Mouse (Mus musculus): ENCODE measurements around the gene Ddit4. TPM values are rescaled to one million over a fixed set of nuclear protein-coding genes. Genes with fewer than 3 reads are reported as not detected.
A peak's percentile ranks its signal among the peaks of the same experiment; 100 is the strongest.

Ddit4 gene
- polyA plus RNA-seq, 1 experiment, result 44.6 TPM

GRCm38 (mm10) chr10:59950716-59951191, 880 bp downstream of the Ddit4 start:
- no peak for TF ChIP-seq GATA1 (IDR thresholded peaks at IDR 0.05; ENCODE audit: borderline replicate concordance, low read length)
- TF ChIP-seq FLI1 (IDR thresholded peaks at IDR 0.05; ENCODE audit: low read length), result no peak
- Histone ChIP-seq H3K36me3 (replicated peaks; ENCODE audit: low read length) (peaks cover 27% of the 10 kb centered on the region), H3K4me3 (replicated peaks) (peak overlapping the region; percentile 93), H3K4me1 (peaks cover 75% of the 10 kb centered on the region), H3K27me3 (replicated peaks) (no peaks in the 10 kb centered on the region), H3K9me3 (no peaks in the 10 kb centered on the region)

GRCm38 (mm10) chr10:59949783-59950605, 1.6 kb downstream of the Ddit4 start:
- H3K4me3 ChIP-seq (replicated peaks), result peak overlapping the region; percentile 93
- peaks cover 27% of the 10 kb centered on the region for H3K36me3 ChIP-seq (replicated peaks; ENCODE audit: low read length)
- H3K4me1 ChIP-seq, result peaks cover 79% of the 10 kb centered on the region
- no peaks in the 10 kb centered on the region for H3K27me3 ChIP-seq (replicated peaks)
- TF ChIP-seq GATA1 (IDR thresholded peaks at IDR 0.05; ENCODE audit: borderline replicate concordance, low read length) (no peak), FLI1 (IDR thresholded peaks at IDR 0.05; ENCODE audit: low read length) (no peak)
- no peaks in the 10 kb centered on the region for H3K9me3 ChIP-seq

- Histone ChIP-seq H3K9me3 (no peaks in the 10 kb centered on the region), H3K4me1 (peaks cover 82% of the 10 kb centered on the region), H3K27me3 (replicated peaks) (no peaks in the 10 kb centered on the region), H3K36me3 (replicated peaks; ENCODE audit: low read length) (peaks cover 27% of the 10 kb centered on the region), H3K4me3 (replicated peaks) (peak overlapping the region; percentile 93)
- TF ChIP-seq GATA1 (IDR thresholded peaks at IDR 0.05; ENCODE audit: borderline replicate concordance, low read length), result no peak
- no peak for TF ChIP-seq FLI1 (IDR thresholded peaks at IDR 0.05; ENCODE audit: low read length)
Measured at GRCm38 (mm10) chr10:59949255-59949648, 2.4 kb downstream of the Ddit4 start.

- H3K36me3 ChIP-seq (replicated peaks; ENCODE audit: low read length), result peaks cover 27% of the 10 kb centered on the region
- peak overlapping the region; percentile 93 for H3K4me3 ChIP-seq (replicated peaks)
- H3K4me1 ChIP-seq, result peaks cover 84% of the 10 kb centered on the region
- H3K9me3 ChIP-seq, result no peaks in the 10 kb centered on the region
- H3K27me3 ChIP-seq (replicated peaks), result no peaks in the 10 kb centered on the region
- no peak for TF ChIP-seq FLI1 (IDR thresholded peaks at IDR 0.05; ENCODE audit: low read length)
- TF ChIP-seq GATA1 (IDR thresholded peaks at IDR 0.05; ENCODE audit: borderline replicate concordance, low read length), result peak; percentile 91
Measured at GRCm38 (mm10) chr10:59948363-59949254, 3.0 kb downstream of the Ddit4 start.

- peaks cover 84% of the 10 kb centered on the region for H3K4me1 ChIP-seq
- peak overlapping the region; percentile 93 for H3K4me3 ChIP-seq (replicated peaks)
- H3K27me3 ChIP-seq (replicated peaks), result no peaks in the 10 kb centered on the region
- peaks cover 27% of the 10 kb centered on the region for H3K36me3 ChIP-seq (replicated peaks; ENCODE audit: low read length)
- no peaks in the 10 kb centered on the region for H3K9me3 ChIP-seq
- TF ChIP-seq FLI1 (IDR thresholded peaks at IDR 0.05; ENCODE audit: low read length) (no peak), GATA1 (IDR thresholded peaks at IDR 0.05; ENCODE audit: borderline replicate concordance, low read length) (no peak)
Measured at GRCm38 (mm10) chr10:59947296-59948073, 4.1 kb downstream of the Ddit4 start.

DNA sequence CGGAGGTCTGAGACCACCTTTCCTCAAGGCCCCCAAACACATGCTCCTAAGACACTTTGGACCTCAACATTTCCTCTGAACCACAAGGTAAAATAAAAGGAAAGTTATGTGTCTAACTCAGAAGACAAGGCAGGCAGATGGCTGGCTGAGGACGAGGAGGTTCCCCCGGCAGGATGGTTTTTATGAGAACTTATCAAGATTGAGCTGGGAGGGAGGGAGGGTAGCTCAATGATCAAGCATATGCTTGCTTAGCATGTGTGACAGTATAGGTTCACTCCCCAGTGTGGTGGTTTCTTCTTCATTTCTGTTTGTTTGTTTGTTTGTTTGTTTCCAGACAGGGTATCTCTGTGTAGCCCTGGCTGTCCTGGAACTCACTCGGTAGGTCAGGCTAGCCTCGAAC, 5.3 kb downstream of the Ddit4 start:
- no peak overlapping the region for H3K4me3 ChIP-seq (replicated peaks)
- peaks cover 26% of the 10 kb centered on the region for H3K36me3 ChIP-seq (replicated peaks; ENCODE audit: low read length)
- TF ChIP-seq FLI1 (IDR thresholded peaks at IDR 0.05; ENCODE audit: low read length) (no peak), GATA1 (IDR thresholded peaks at IDR 0.05; ENCODE audit: borderline replicate concordance, low read length) (no peak)
- H3K9me3 ChIP-seq, result no peaks in the 10 kb centered on the region
- H3K4me1 ChIP-seq, result peaks cover 88% of the 10 kb centered on the region
- no peaks in the 10 kb centered on the region for H3K27me3 ChIP-seq (replicated peaks)

- TF ChIP-seq FLI1 (IDR thresholded peaks at IDR 0.05; ENCODE audit: low read length), result no peak
- TF ChIP-seq GATA1 (IDR thresholded peaks at IDR 0.05; ENCODE audit: borderline replicate concordance, low read length), result no peak
- Histone ChIP-seq H3K27me3 (replicated peaks) (no peaks in the 10 kb centered on the region), H3K9me3 (no peaks in the 10 kb centered on the region), H3K4me3 (replicated peaks) (no peak overlapping the region), H3K36me3 (replicated peaks; ENCODE audit: low read length) (peaks cover 18% of the 10 kb centered on the region), H3K4me1 (peaks cover 83% of the 10 kb centered on the region)
Measured at GRCm38 (mm10) chr10:59945416-59945815, 6.2 kb downstream of the Ddit4 start.

DNA sequence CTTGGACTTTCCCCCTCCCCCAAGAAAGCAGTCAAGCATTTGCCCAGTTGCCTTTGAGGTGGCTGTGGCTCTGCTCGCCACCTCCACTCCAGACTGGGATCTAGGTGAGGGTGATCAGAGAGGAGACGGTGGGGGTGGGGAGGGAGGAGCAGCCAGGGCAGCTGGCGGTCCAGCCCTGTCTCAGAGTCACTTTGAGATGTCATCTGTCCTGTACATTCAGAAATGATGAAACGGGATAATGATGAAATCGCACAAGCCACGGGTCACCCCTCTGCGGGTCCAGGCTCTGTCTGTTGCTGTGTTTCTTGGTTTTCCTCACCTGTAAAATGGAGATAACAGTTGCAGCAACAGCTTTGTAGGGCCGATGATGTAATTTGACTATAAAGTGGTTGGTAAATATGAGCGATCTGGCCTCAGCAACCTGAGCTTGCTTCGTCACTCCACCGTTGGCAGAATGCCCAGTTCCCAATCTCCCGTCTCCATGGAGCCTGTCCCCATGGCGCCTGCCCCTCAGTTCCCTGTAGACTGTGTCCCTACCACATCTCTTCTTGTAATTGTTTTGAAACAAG, 8.1 kb downstream of the Ddit4 start:
- Histone ChIP-seq H3K4me3 (replicated peaks) (no peak overlapping the region), H3K4me1 (peaks cover 77% of the 10 kb centered on the region), H3K9me3 (no peaks in the 10 kb centered on the region), H3K36me3 (replicated peaks; ENCODE audit: low read length) (no peaks in the 10 kb centered on the region), H3K27me3 (replicated peaks) (no peaks in the 10 kb centered on the region)
- TF ChIP-seq GATA1 (IDR thresholded peaks at IDR 0.05; ENCODE audit: borderline replicate concordance, low read length) (no peak), FLI1 (IDR thresholded peaks at IDR 0.05; ENCODE audit: low read length) (no peak)

Measured in megakaryocyte, embryonic 14.5 days (primary cell).